Mouse (Mus musculus) myocyte (in vitro differentiated cells): ENCODE measurements at regions not wholly inside any gene's neighbourhood (a gene's known extent, or its start where the extent isn't known, plus 50 kb on each side); places are given as distances from the start of the nearest gene placed in this dataset.

Experiments used
- H3K27me3 ChIP-seq: one replicate; pipeline ENCODE4 v1.6.1; 2011; ENCODE audit not compliant: control insufficient read depth, insufficient read depth, insufficient read length
- H3K36me3 ChIP-seq: one replicate; pipeline ENCODE4 v1.6.1; 2011; ENCODE audit not compliant: control insufficient read depth, insufficient read depth
- H3K4me2 ChIP-seq: one replicate; pipeline ENCODE4 v1.6.1; 2011; ENCODE audit warnings: low read depth, control low read depth
- H3K4me3 ChIP-seq: one replicate; pipeline ENCODE4 v1.5.1; 2011; ENCODE audit warnings: mild to moderate bottlenecking, control low read depth, moderate library complexity
- H3K79me2 ChIP-seq: one replicate; pipeline ENCODE4 v1.6.1; 2011; ENCODE audit not compliant: control insufficient read depth, insufficient read depth
- H3ac ChIP-seq: one replicate; pipeline ENCODE4 v1.6.1; 2011; ENCODE audit not compliant: control insufficient read depth, insufficient read length
- CEBPB ChIP-seq: IDR thresholded peaks from 2 replicates; pipeline ENCODE4 v1.6.1; 2011; ENCODE audit warnings: mild to moderate bottlenecking, moderate library complexity; ENCODE audit not compliant: poor library complexity, insufficient read depth, severe bottlenecking
- E2F4 ChIP-seq: IDR thresholded peaks from one replicate; pipeline ENCODE4 v1.6.1; 2011; ENCODE audit warnings: mild to moderate bottlenecking, control low read depth, moderate library complexity; ENCODE audit not compliant: insufficient read depth
- MAX ChIP-seq: IDR thresholded peaks from one replicate; pipeline ENCODE4 v1.6.1; 2011; ENCODE audit warnings: low read depth, mild to moderate bottlenecking, control low read depth
- MYOD1 ChIP-seq, 3 experiments: IDR thresholded peaks; one replicate each; pipeline ENCODE4 v1.6.1; 2011; ENCODE audit warnings: control low read depth in 2 of 3, low read depth in 2 of 3, mild to moderate bottlenecking in 2 of 3, moderate library complexity in 1 of 3; ENCODE audit not compliant: insufficient read length in 2 of 3, control insufficient read depth in 1 of 3
- MYOG ChIP-seq, 3 experiments: IDR thresholded peaks; one replicate each; pipeline ENCODE4 v1.6.1; 2011; ENCODE audit warnings: control low read depth in 2 of 3, low read depth in 2 of 3, mild to moderate bottlenecking in 2 of 3; ENCODE audit not compliant: insufficient read length in 2 of 3, control insufficient read depth in 1 of 3, insufficient read depth in 1 of 3
- POLR2A ChIP-seq: IDR thresholded peaks from one replicate; pipeline ENCODE4 v1.6.1; 2011; ENCODE audit warnings: low read depth, mild to moderate bottlenecking, control low read depth, moderate library complexity; ENCODE audit not compliant: insufficient read length
- POLR2AphosphoS2 ChIP-seq: IDR thresholded peaks from one replicate; pipeline ENCODE4 v1.6.1; 2011; ENCODE audit warnings: low read depth, control low read depth; ENCODE audit not compliant: insufficient read length
- REST ChIP-seq: IDR thresholded peaks from one replicate; pipeline ENCODE4 v1.6.1; 2011; ENCODE audit warnings: mild to moderate bottlenecking, control low read depth, moderate library complexity; ENCODE audit not compliant: insufficient read depth, insufficient read length
- SRF ChIP-seq: IDR thresholded peaks from one replicate; pipeline ENCODE4 v1.6.1; 2011; ENCODE audit warnings: low read depth; ENCODE audit not compliant: control insufficient read depth, insufficient read length
- TCF12 ChIP-seq: IDR thresholded peaks from one replicate; pipeline ENCODE4 v1.6.1; 2011; ENCODE audit warnings: mild to moderate bottlenecking, control low read depth; ENCODE audit not compliant: poor library complexity, insufficient read depth, severe bottlenecking
- TCF3 ChIP-seq: IDR thresholded peaks from one replicate; pipeline ENCODE4 v1.6.1; 2011; ENCODE audit warnings: low read depth, control low read depth; ENCODE audit not compliant: insufficient read length
- USF1 ChIP-seq: IDR thresholded peaks from one replicate; pipeline ENCODE4 v1.6.1; 2011; ENCODE audit warnings: low read depth, mild to moderate bottlenecking, control low read depth, moderate library complexity

- Histone ChIP-seq H3K27me3 (no peaks in the 10 kb centered on the region), H3K79me2 (no peaks in the 10 kb centered on the region), H3K4me3 (no peak overlapping the region), H3K4me2 (no peak overlapping the region), H3ac (no peak overlapping the region), H3K36me3 (no peaks in the 10 kb centered on the region)
- TF ChIP-seq POLR2AphosphoS2 (no peak), TCF3 (no peak), USF1 (no peak), POLR2A (no peak), CEBPB (no peak), E2F4 (no peak), MYOG (IDR thresholded peaks at IDR 0.05; ENCODE audit: control insufficient read depth in 1 of 3, insufficient read depth in 1 of 3, insufficient read length in 2 of 3, low read depth in 2 of 3) (no peak), TCF12 (no peak), MYOD1 (IDR thresholded peaks at IDR 0.05; ENCODE audit: control insufficient read depth in 1 of 3, insufficient read length in 2 of 3, low read depth in 2 of 3) (no peak), MAX (no peak), REST (no peak), SRF (no peak)
Measured at GRCm38 (mm10) chr8:88972993-88973690, 70.8 kb downstream of the Sall1 start.

GRCm38 (mm10) chr8:88958843-88959242 is 85.1 kb downstream of the Sall1 start:
- Histone ChIP-seq H3K36me3 (no peaks in the 10 kb centered on the region), H3K4me2 (no peak overlapping the region), H3K27me3 (no peaks in the 10 kb centered on the region), H3K79me2 (no peaks in the 10 kb centered on the region), H3ac (no peak overlapping the region), H3K4me3 (no peak overlapping the region)
- TF ChIP-seq POLR2A (no peak), SRF (no peak), TCF3 (no peak), REST (no peak), E2F4 (no peak), MYOG (IDR thresholded peaks at IDR 0.05; ENCODE audit: control insufficient read depth in 1 of 3, insufficient read depth in 1 of 3, insufficient read length in 2 of 3, low read depth in 2 of 3) (no peak), USF1 (no peak), CEBPB (no peak), MYOD1 (IDR thresholded peaks at IDR 0.05; ENCODE audit: control insufficient read depth in 1 of 3, insufficient read length in 2 of 3, low read depth in 2 of 3) (no peak), TCF12 (no peak), MAX (no peak), POLR2AphosphoS2 (no peak)

DNA sequence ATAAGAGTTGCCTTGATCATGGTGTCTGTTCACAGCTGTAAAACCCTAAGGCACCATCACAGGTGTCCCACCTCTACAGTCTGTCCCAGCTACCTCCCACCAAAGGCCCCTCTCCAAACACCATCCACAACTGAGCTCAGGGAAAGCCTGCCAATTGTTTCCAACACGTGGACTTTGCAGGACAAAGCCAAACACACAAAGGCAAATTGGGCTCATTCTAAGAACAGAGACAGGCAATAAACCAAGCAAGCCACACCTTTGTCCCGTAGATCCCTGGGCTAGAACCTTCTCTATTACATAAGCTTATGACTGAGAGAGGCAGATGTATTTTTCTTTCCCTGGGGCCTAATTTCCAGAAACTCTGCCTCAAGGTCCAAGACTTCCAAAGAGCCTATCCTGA is 90.8 kb downstream of the Sall1 start:
- Histone ChIP-seq H3K79me2 (no peaks in the 10 kb centered on the region), H3K36me3 (no peaks in the 10 kb centered on the region), H3ac (no peak overlapping the region), H3K4me3 (no peak overlapping the region), H3K4me2 (no peak overlapping the region), H3K27me3 (no peaks in the 10 kb centered on the region)
- TF ChIP-seq USF1 = no peak
- no peak for TF ChIP-seq POLR2A

DNA sequence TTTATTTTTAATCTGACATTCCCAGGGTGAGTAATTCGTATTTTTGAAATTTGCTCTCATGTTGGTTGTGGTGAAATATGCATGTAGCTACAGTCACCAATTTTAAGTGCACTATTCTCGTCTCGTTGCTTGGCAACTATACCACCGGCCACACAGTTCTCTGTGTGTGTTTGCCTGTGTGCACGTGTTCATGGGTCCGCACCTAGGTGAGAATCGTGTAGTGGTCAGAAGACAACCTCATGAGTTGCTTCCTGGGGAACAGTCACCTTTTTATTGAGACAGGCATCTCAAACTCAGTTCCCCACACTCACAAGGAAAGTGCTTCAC is 92.2 kb downstream of the Sall1 start:
- TF ChIP-seq MAX (no peak), MYOG (IDR thresholded peaks at IDR 0.05; ENCODE audit: control insufficient read depth in 1 of 3, insufficient read depth in 1 of 3, insufficient read length in 2 of 3, low read depth in 2 of 3) (no peak), TCF12 (no peak), CEBPB (no peak), REST (no peak), USF1 (no peak), SRF (no peak), E2F4 (no peak), TCF3 (no peak)
- Histone ChIP-seq H3K36me3 (no peaks in the 10 kb centered on the region), H3K4me2 (no peak overlapping the region), H3K4me3 (no peak overlapping the region), H3K79me2 (no peaks in the 10 kb centered on the region), H3ac (no peak overlapping the region), H3K27me3 (no peaks in the 10 kb centered on the region)

DNA sequence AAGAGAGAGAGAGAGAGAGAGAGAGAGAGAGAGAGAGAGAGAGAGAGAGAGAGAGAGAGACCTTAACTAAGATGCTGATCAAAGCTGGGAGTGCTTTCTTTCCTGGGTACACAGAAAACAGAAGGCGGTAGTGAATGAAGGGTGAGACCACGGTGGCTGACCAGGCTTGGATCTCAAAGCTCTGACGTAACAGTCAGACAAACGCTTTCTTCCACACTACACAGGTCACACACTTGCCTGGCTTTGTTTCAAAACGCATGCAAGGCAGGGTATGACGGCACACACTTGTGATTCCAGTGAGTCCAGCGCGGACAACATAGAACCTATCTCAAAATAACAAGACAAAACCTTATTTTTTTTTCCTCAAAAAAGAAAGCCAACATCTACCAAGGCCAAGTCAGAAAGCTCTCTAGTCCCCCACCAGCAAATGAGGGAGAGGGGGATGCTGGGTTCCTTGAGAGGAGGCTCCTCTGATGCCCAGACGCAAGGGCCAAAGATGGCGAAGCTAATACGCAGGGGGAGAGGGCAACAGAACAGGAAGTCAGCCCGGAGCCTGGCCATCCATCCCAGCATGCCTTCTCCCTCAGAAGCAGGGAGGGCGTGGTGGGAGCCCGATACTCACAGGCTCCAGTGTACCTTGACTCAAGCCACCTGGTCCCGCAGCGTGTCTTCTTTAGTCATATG is 92.7 kb downstream of the Sall1 start:
- H3K4me3 ChIP-seq = no peak overlapping the region
- no peaks in the 10 kb centered on the region for H3K36me3 ChIP-seq
- H3K79me2 ChIP-seq = no peaks in the 10 kb centered on the region
- no peak overlapping the region for H3K4me2 ChIP-seq
- TF ChIP-seq MAX (no peak), USF1 (no peak), SRF (no peak), CEBPB (no peak), POLR2AphosphoS2 (no peak), MYOG (IDR thresholded peaks at IDR 0.05; ENCODE audit: control insufficient read depth in 1 of 3, insufficient read depth in 1 of 3, insufficient read length in 2 of 3, low read depth in 2 of 3) (no peak)
- no peaks in the 10 kb centered on the region for H3K27me3 ChIP-seq
- H3ac ChIP-seq = no peak overlapping the region
